Comparison of ENCODE assay signal across 23 mouse cellular contexts in the genomic region with DNA sequence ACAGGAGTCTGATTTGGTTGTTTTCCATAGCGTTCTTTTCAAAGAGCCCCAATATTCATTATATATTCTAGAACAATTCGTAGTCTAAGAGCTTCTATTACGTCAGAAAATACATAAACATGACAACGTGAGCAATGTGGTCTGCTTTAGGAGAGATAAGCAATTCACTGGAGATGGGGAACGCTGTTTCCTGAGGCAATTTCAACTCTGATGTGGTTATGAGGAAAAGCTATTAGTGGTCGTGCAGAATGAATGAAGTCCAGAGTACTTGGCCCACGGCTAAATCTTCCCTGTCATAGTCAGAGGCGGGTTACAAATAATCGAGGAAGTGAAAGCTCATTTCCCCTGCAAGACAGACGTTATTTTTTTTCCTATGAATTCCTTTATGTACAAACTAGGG.
"Had no signal": no experiment of that assay in that cellular context is flagged by ENCODE, and none has a peak within 500 bp of the region (broad histone marks: within the 10 kb centered on the region; RNA-seq: fewer than 3 reads in every experiment).

No protein-coding gene starts in this region.

- H3K4me3 ChIP-seq: intestine, embryonic 15.5 days; layer of hippocampus, adult 2 months; limb, embryonic 10.5 days; limb, embryonic 13.5 days; liver, embryonic 12.5 days; liver, embryonic 15.5 days; lung, embryonic 15.5 days; megakaryocyte, embryonic 14.5 days had no signal

- H3K36me3 ChIP-seq: intestine, embryonic 15.5 days; limb, embryonic 10.5 days; limb, embryonic 13.5 days; liver, embryonic 12.5 days; liver, embryonic 15.5 days; lung, embryonic 15.5 days had no signal

- H3K9ac ChIP-seq: intestine, embryonic 15.5 days; limb, embryonic 13.5 days; liver, embryonic 12.5 days; liver, embryonic 15.5 days; lung, embryonic 15.5 days had no signal

- H3K9me3 ChIP-seq: intestine, embryonic 15.5 days; limb, embryonic 10.5 days; limb, embryonic 13.5 days; liver, embryonic 12.5 days; liver, embryonic 15.5 days; lung, embryonic 15.5 days had no signal

- H3K27ac ChIP-seq: intestine, embryonic 15.5 days; layer of hippocampus, adult 2 months; limb, embryonic 10.5 days; limb, embryonic 13.5 days; liver, embryonic 12.5 days; liver, embryonic 15.5 days; lung, embryonic 15.5 days had no signal

- ATAC-seq: intestine, embryonic 15.5 days; liver, embryonic 12.5 days had no signal

- H3K4me1 ChIP-seq: intestine, embryonic 15.5 days; limb, embryonic 10.5 days; limb, embryonic 13.5 days; lung, embryonic 15.5 days had no signal

- H3K27me3 ChIP-seq: intestine, embryonic 15.5 days; limb, embryonic 13.5 days; liver, embryonic 15.5 days; lung, embryonic 15.5 days; megakaryocyte, embryonic 14.5 days had no signal

- H3K4me2 ChIP-seq: intestine, embryonic 15.5 days; limb, embryonic 13.5 days; liver, embryonic 12.5 days; liver, embryonic 15.5 days; lung, embryonic 15.5 days; midbrain, embryonic 11.5 days had no signal

- DNase-seq: kidney, adult 11 months; kidney, adult 8-10 months; kidney, postnatal 14 days; kidney, postnatal 4 days; layer of hippocampus, adult 9-11 months; liver; lung, adult 18-20 months; lung, postnatal 10 days; lung, postnatal 36 days; right cerebral cortex, postnatal 25 days; spleen, adult 18-20 months; thymus, adult 2 months; thymus, postnatal 14 days; thymus, postnatal 4 days had no signal
